Mouse (Mus musculus): ENCODE data around the gene Gnl2.

GRCm38 (mm10) chr4:125055385-125055784, 39.0 kb downstream of the Gnl2 start:
- TF ChIP-seq POLR2A (IDR thresholded peaks at IDR 0.05; ENCODE audit: insufficient read depth, low read depth, low read length), result no peak
- TF ChIP-seq CTCF (IDR thresholded peaks at IDR 0.05; ENCODE audit: insufficient read depth, low read depth, low read length), result no peak
